Mouse (Mus musculus) CD4-positive, CD25-positive, alpha-beta regulatory T cell, adult 2 months (primary cell): ENCODE results near the gene Ms4a3.

Source experiments
- DNase-seq: peaks from one replicate; pipeline ENCODE4 v3.0.0-alpha.2; 2012; ENCODE audit warnings: low read depth, low spot score

The Ms4a3 gene

GRCm38 (mm10) chr19:11589205-11589604 lies 51.4 kb downstream of the Ms4a3 start:
- DNase-seq, result peak; percentile 69
